Mouse (Mus musculus) olfactory bulb, adult 2 months (tissue): ENCODE results near the gene Bloc1s2.
"Not testable (repeated sequence)": the region's sequence is repeated elsewhere in the genome, so short reads cannot be mapped to it uniquely, and the experiment has no call there.

Source experiments
- CTCF ChIP-seq: fragments of 200-500 bp; IDR thresholded peaks from 2 replicates; pipeline ENCODE4 v1.5.1; 2012; ENCODE audit warnings: low read depth, mild to moderate bottlenecking, low read length, moderate library complexity; ENCODE audit not compliant: insufficient read depth
- POLR2A ChIP-seq: fragments of 200-500 bp; IDR thresholded peaks from 2 replicates; pipeline ENCODE4 v1.6.1; 2012; ENCODE audit warnings: mild to moderate bottlenecking, low read depth, low read length, moderate library complexity; ENCODE audit not compliant: insufficient read depth

DNA sequence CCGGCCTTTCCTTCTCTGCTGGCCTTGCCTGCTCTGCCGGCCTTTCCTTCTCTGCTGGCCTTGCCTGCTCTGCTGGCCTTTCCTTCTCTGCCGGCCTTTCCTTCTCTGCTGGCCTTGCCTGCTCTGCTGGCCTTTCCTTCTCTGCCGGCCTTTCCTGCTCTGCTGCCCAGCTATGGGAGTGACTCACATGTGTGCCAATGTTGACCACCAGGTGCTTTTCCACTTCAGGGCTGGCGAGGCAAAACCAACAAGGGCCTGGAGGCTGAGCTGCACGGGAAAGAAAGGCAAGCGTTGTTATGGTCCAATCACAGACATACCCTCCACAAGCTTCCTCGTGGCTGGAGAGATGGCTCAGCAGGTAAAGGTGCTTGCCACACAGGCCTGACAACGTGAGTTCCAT, 25.6 kb downstream of the Bloc1s2 start:
- TF ChIP-seq POLR2A, CTCF: not testable (repeated sequence)
